Mouse (Mus musculus) macrophage (primary cell): ENCODE data around the gene Numb. TPM values are rescaled to one million over a fixed set of nuclear protein-coding genes. Genes with fewer than 3 reads are reported as not detected.

Experiments used
- H3K27ac ChIP-seq: fragments of 350-480 bp; formaldehyde crosslinking; 2 replicates; pipeline ENCODE4 v1.9.0; 2021
- H3K36me3 ChIP-seq: fragments of 350-480 bp; formaldehyde crosslinking; 2 replicates; pipeline ENCODE4 v1.9.0; 2021; ENCODE audit errors: inconsistent target
- H3K4me3 ChIP-seq: fragments of 350-480 bp; formaldehyde crosslinking; 2 replicates; pipeline ENCODE4 v1.9.0; 2021; ENCODE audit errors: inconsistent target
- H3K79me2 ChIP-seq: fragments of 350-480 bp; formaldehyde crosslinking; 2 replicates; pipeline ENCODE4 v1.9.0; 2021; ENCODE audit errors: inconsistent target
- WGBS: methylation state at CpG from one replicate; pipeline ENCODE4 v1.1.7; 2026; ENCODE audit warnings: inconsistent platforms; ENCODE audit not compliant: missing documents; 5-methylcytosine and 5-hydroxymethylcytosine counted together
- polyA plus RNA-seq: library from polyadenylated mRNA; stranded (reverse); fragments of 250-400 nt; gene quantifications from 3 replicates; pipeline ENCODE4 v1.2.4, GENCODE M21; 2018; ENCODE audit warnings: inconsistent platforms

Gene Numb
- polyA plus RNA-seq, 1 experiment from 2014 or later = 47.1 TPM

GRCm38 (mm10) chr12:83852512-83853213 lies 69.1 kb downstream of the Numb start:
- Histone ChIP-seq H3K79me2 (peaks cover 21% of the 10 kb centered on the region), H3K4me3 (no peak overlapping the region), H3K36me3 (no peaks in the 10 kb centered on the region), H3K27ac (no peak overlapping the region)
- WGBS = 79% methylated on average over 5 of the region's 5 CpGs

- Histone ChIP-seq H3K36me3 (no peaks in the 10 kb centered on the region), H3K4me3 (no peak overlapping the region), H3K27ac (no peak overlapping the region), H3K79me2 (no peaks in the 10 kb centered on the region; the same call in 1 of the 2 replicates)
- WGBS = 86% methylated on average over 4 of the region's 4 CpGs
These were observed 71.4 kb downstream of the Numb start for GRCm38 (mm10) chr12:83850334-83850733.

- Histone ChIP-seq H3K36me3 (no peaks in the 10 kb centered on the region), H3K79me2 (no peaks in the 10 kb centered on the region; the same call in 1 of the 2 replicates), H3K27ac (peak overlapping the region; percentile 10; the same call in 1 of the 2 replicates), H3K4me3 (no peak overlapping the region)
- 92% methylated on average over 1 of the region's 1 CpGs for WGBS
These were observed 73.0 kb downstream of the Numb start for GRCm38 (mm10) chr12:83848595-83849231.

GRCm38 (mm10) chr12:83847877-83848276 lies 73.9 kb downstream of the Numb start:
- Histone ChIP-seq H3K4me3 (no peak overlapping the region), H3K36me3 (no peaks in the 10 kb centered on the region), H3K79me2 (no peaks in the 10 kb centered on the region; the same call in 1 of the 2 replicates), H3K27ac (no peak overlapping the region)
- WGBS = 91% methylated on average over 2 of the region's 2 CpGs

- Histone ChIP-seq H3K36me3 (peaks cover 12% of the 10 kb centered on the region; the same call in 1 of the 2 replicates), H3K27ac (no peak overlapping the region), H3K4me3 (no peak overlapping the region), H3K79me2 (no peaks in the 10 kb centered on the region; the same call in 1 of the 2 replicates)
- 100% methylated on average over 3 of the region's 3 CpGs for WGBS
These were observed 78.9 kb downstream of the Numb start for GRCm38 (mm10) chr12:83842678-83843440.

GRCm38 (mm10) chr12:83841409-83842190 lies 80.1 kb downstream of the Numb start:
- WGBS = 98% methylated on average over 10 of the region's 10 CpGs

GRCm38 (mm10) chr12:83833979-83834378 lies 87.8 kb downstream of the Numb start:
- Histone ChIP-seq H3K27ac (peak overlapping the region; percentile 70), H3K36me3 (peaks cover 18% of the 10 kb centered on the region), H3K4me3 (no peak overlapping the region), H3K79me2 (peaks cover 3% of the 10 kb centered on the region; the same call in 1 of the 2 replicates)
- WGBS = 57% methylated on average over 3 of the region's 3 CpGs

More at GRCm38 (mm10) chr12:83841409-83842190, 80.1 kb downstream of the Numb start:
- Histone ChIP-seq H3K36me3 (peaks cover 12% of the 10 kb centered on the region; the same call in 1 of the 2 replicates), H3K27ac (no peak overlapping the region), H3K4me3 (no peak overlapping the region), H3K79me2 (no peaks in the 10 kb centered on the region; the same call in 1 of the 2 replicates)

- Histone ChIP-seq H3K4me3 (no peak overlapping the region), H3K79me2 (peaks cover 3% of the 10 kb centered on the region; the same call in 1 of the 2 replicates), H3K36me3 (peaks cover 28% of the 10 kb centered on the region), H3K27ac (no peak overlapping the region)
- 95% methylated on average over 3 of the region's 3 CpGs for WGBS
These were observed 91.3 kb downstream of the Numb start for GRCm38 (mm10) chr12:83830424-83830823.

GRCm38 (mm10) chr12:83816616-83817015 lies 105.1 kb downstream of the Numb start:
- Histone ChIP-seq H3K36me3 (no peaks in the 10 kb centered on the region; the same call in 1 of the 2 replicates), H3K27ac (no peak overlapping the region), H3K4me3 (no peak overlapping the region), H3K79me2 (no peaks in the 10 kb centered on the region)
- WGBS = 100% methylated on average over 1 of the region's 1 CpGs

- H3K27ac ChIP-seq = no peak overlapping the region
- WGBS = 35% methylated on average over 2 of the region's 3 CpGs
- H3K36me3 ChIP-seq = peaks cover 14% of the 10 kb centered on the region
- H3K79me2 ChIP-seq = no peaks in the 10 kb centered on the region
- H3K4me3 ChIP-seq = no peak overlapping the region
These were observed 109.8 kb downstream of the Numb start for GRCm38 (mm10) chr12:83811901-83812300.

GRCm38 (mm10) chr12:83803641-83804040 lies 118.1 kb downstream of the Numb start:
- Histone ChIP-seq H3K27ac (no peak overlapping the region), H3K79me2 (no peaks in the 10 kb centered on the region), H3K36me3 (peaks cover 90% of the 10 kb centered on the region), H3K4me3 (no peak overlapping the region)
- WGBS = 96% methylated on average over 7 of the region's 7 CpGs

GRCm38 (mm10) chr12:83800943-83801342 lies 120.8 kb downstream of the Numb start:
- Histone ChIP-seq H3K36me3 (peaks cover 93% of the 10 kb centered on the region), H3K79me2 (no peaks in the 10 kb centered on the region), H3K27ac (no peak overlapping the region), H3K4me3 (no peak overlapping the region)
- 90% methylated on average over 9 of the region's 9 CpGs for WGBS

GRCm38 (mm10) chr12:83798313-83798712 lies 123.4 kb downstream of the Numb start:
- Histone ChIP-seq H3K36me3 (peaks cover 88% of the 10 kb centered on the region), H3K79me2 (no peaks in the 10 kb centered on the region), H3K4me3 (no peak overlapping the region), H3K27ac (no peak overlapping the region)
- WGBS = 92% methylated on average over 5 of the region's 5 CpGs

GRCm38 (mm10) chr12:83795586-83795985 lies 126.1 kb downstream of the Numb start:
- no peaks in the 10 kb centered on the region for H3K79me2 ChIP-seq
- WGBS = 95% methylated on average over 7 of the region's 7 CpGs
- H3K27ac ChIP-seq = no peak overlapping the region
- no peak overlapping the region for H3K4me3 ChIP-seq
- H3K36me3 ChIP-seq = peaks cover 62% of the 10 kb centered on the region
